Mouse (Mus musculus) stomach, embryonic 16.5 days (tissue): ENCODE data around the gene Tbl3. TPM values are rescaled to one million over a fixed set of nuclear protein-coding genes. Genes with fewer than 3 reads are reported as not detected.

ENCODE experiments used
- ATAC-seq: fragments of 200-750 bp; cut with Nextera tagmentation; 2 replicates; pipeline ENCODE4 v1.8.0; 2017; ENCODE audit warnings: moderate number of reproducible peaks, moderate TSS enrichment; ENCODE audit not compliant: insufficient read depth, low FRiP score
- H3K27ac ChIP-seq: fragments of 300-500 bp; sonication (generic); 2 replicates; pipeline ENCODE4 v1.5.1; 2014; ENCODE audit warnings: low read length
- H3K27me3 ChIP-seq: fragments of 300-500 bp; sonication (generic); 2 replicates; pipeline ENCODE4 v1.6.1; 2014; ENCODE audit warnings: low read length, control low read depth, mixed read lengths; ENCODE audit not compliant: control insufficient read depth, insufficient read depth
- H3K36me3 ChIP-seq: fragments of 300-500 bp; sonication (generic); 2 replicates; pipeline ENCODE4 v1.6.1; 2014; ENCODE audit warnings: low read length; ENCODE audit not compliant: control insufficient read depth, insufficient read depth
- H3K4me1 ChIP-seq: fragments of 300-500 bp; sonication (generic); 2 replicates; pipeline ENCODE4 v1.6.1; 2014; ENCODE audit warnings: low read length, control low read depth, mixed read lengths; ENCODE audit not compliant: control insufficient read depth, insufficient read depth
- H3K4me2 ChIP-seq: fragments of 300-500 bp; sonication (generic); 2 replicates; pipeline ENCODE4 v1.6.1; 2014; ENCODE audit warnings: low read depth, low read length, mixed read lengths
- H3K4me3 ChIP-seq: fragments of 300-500 bp; sonication (generic); replicated peaks from 2 replicates; pipeline ENCODE4 v1.5.1; 2014; ENCODE audit warnings: mild to moderate bottlenecking, low read length
- H3K9ac ChIP-seq: fragments of 300-500 bp; sonication (generic); 2 replicates; pipeline ENCODE4 v1.6.1; 2014; ENCODE audit warnings: low read length
- H3K9me3 ChIP-seq: fragments of 300-500 bp; sonication (generic); replicated peaks from 2 replicates; pipeline ENCODE4 v1.6.1; 2016; ENCODE audit warnings: low read length, control low read depth; ENCODE audit not compliant: control insufficient read depth
- WGBS: fragments of 180-500 bp; shearing (Covaris S2); extraction: QIAGEN DNeasy Blood & Tissue Kit; methylation state at CpG from one replicate; pipeline ENCODE4 v1.1.7; 2014; 5-methylcytosine and 5-hydroxymethylcytosine counted together
- polyA plus RNA-seq: library from polyadenylated mRNA; unstranded; fragments of >200 nt; fragmentation: Nextera tagmentation; extraction: Ambion mirVana; gene quantifications from 2 replicates; pipeline ENCODE4 v1.2.1, GENCODE M21; 2015

Gene Tbl3
- polyA plus RNA-seq, 1 experiment from 2014 or later = 63.6 TPM

GRCm38 (mm10) chr17:24739926-24740325 lies 32.5 kb upstream of the Tbl3 start:
- no peak overlapping the region for H3K27ac ChIP-seq
- H3K4me2 ChIP-seq = no peak overlapping the region
- H3K9ac ChIP-seq = no peak overlapping the region
- no peaks in the 10 kb centered on the region for H3K27me3 ChIP-seq
- no peak overlapping the region for H3K4me3 ChIP-seq
- peaks cover 14% of the 10 kb centered on the region for H3K4me1 ChIP-seq
- no peaks in the 10 kb centered on the region for H3K9me3 ChIP-seq
- 64% methylated on average over 8 of the region's 8 CpGs for WGBS
- 0 out of 2 replicates have a peak, but pooled peaks cover 3% of the 10 kb centered on the region for H3K36me3 ChIP-seq
- ATAC-seq = no peak

- Histone ChIP-seq H3K36me3 (0 out of 2 replicates have a peak, but pooled peaks cover 3% of the 10 kb centered on the region), H3K9ac (no peak overlapping the region), H3K4me2 (no peak overlapping the region), H3K27ac (no peak overlapping the region), H3K4me3 (no peak overlapping the region), H3K27me3 (no peaks in the 10 kb centered on the region), H3K4me1 (peaks cover 14% of the 10 kb centered on the region), H3K9me3 (no peaks in the 10 kb centered on the region)
- no peak for ATAC-seq
- WGBS = 69% methylated on average over 4 of the region's 4 CpGs
These were observed 30.8 kb upstream of the Tbl3 start for GRCm38 (mm10) chr17:24738238-24738637.

- Histone ChIP-seq H3K4me1 (peaks cover 14% of the 10 kb centered on the region), H3K27me3 (no peaks in the 10 kb centered on the region), H3K9me3 (no peaks in the 10 kb centered on the region), H3K36me3 (no peaks in the 10 kb centered on the region), H3K9ac (peak overlapping the region; percentile 73), H3K27ac (no peak overlapping the region), H3K4me2 (peak overlapping the region; percentile 69), H3K4me3 (peak overlapping the region; percentile 57)
- WGBS = 20% methylated on average over 8 of the region's 8 CpGs
- ATAC-seq = no peak
These were observed 29.8 kb upstream of the Tbl3 start for GRCm38 (mm10) chr17:24737135-24737810.

- Histone ChIP-seq H3K36me3 (no peaks in the 10 kb centered on the region), H3K27me3 (no peaks in the 10 kb centered on the region), H3K4me2 (peak within 1 kb of the TSS; percentile 69), H3K4me1 (peaks cover 14% of the 10 kb centered on the region), H3K27ac (peak within 1 kb of the TSS; percentile 59), H3K4me3 (peak within 1 kb of the TSS; percentile 57), H3K9me3 (no peaks in the 10 kb centered on the region), H3K9ac (peak within 1 kb of the TSS; percentile 73)
- ATAC-seq = peak; percentile 98
- under 1% methylated on average over 29 of the region's 29 CpGs for WGBS
These were observed 29.0 kb upstream of the Tbl3 start, which contains the start of gene Msrb1 for GRCm38 (mm10) chr17:24736330-24737051. Gene Msrb1, plus strand, starts transcription at chr17:24736642.

GRCm38 (mm10) chr17:24735446-24735845 lies 28.0 kb upstream of the Tbl3 start:
- Histone ChIP-seq H3K9ac (peak overlapping the region; percentile 54; the same call in 1 of the 2 replicates), H3K4me3 (no peak overlapping the region; the same call in 1 of the 2 replicates), H3K27ac (peak overlapping the region; percentile 59; the same call in 1 of the 2 replicates), H3K27me3 (no peaks in the 10 kb centered on the region), H3K4me1 (peaks cover 14% of the 10 kb centered on the region), H3K4me2 (peak overlapping the region; percentile 69; the same call in 1 of the 2 replicates), H3K9me3 (no peaks in the 10 kb centered on the region), H3K36me3 (no peaks in the 10 kb centered on the region)
- WGBS = 88% methylated on average over 7 of the region's 7 CpGs
- ATAC-seq = no peak

GRCm38 (mm10) chr17:24734513-24734912 lies 27.1 kb upstream of the Tbl3 start:
- no peaks in the 10 kb centered on the region for H3K27me3 ChIP-seq
- no peak overlapping the region for H3K4me2 ChIP-seq
- H3K4me3 ChIP-seq = no peak overlapping the region
- H3K4me1 ChIP-seq = peaks cover 14% of the 10 kb centered on the region
- H3K9ac ChIP-seq = no peak overlapping the region
- ATAC-seq = no peak
- H3K9me3 ChIP-seq = no peaks in the 10 kb centered on the region
- no peak overlapping the region for H3K27ac ChIP-seq
- no peaks in the 10 kb centered on the region for H3K36me3 ChIP-seq
- 62% methylated on average over 1 of the region's 1 CpGs for WGBS

GRCm38 (mm10) chr17:24733434-24734050 lies 26.1 kb upstream of the Tbl3 start:
- no peak overlapping the region for H3K27ac ChIP-seq
- 88% methylated on average over 21 of the region's 21 CpGs for WGBS
- no peak overlapping the region for H3K9ac ChIP-seq
- peaks cover 14% of the 10 kb centered on the region for H3K4me1 ChIP-seq
- H3K36me3 ChIP-seq = no peaks in the 10 kb centered on the region
- no peak overlapping the region for H3K4me3 ChIP-seq
- H3K27me3 ChIP-seq = no peaks in the 10 kb centered on the region
- H3K4me2 ChIP-seq = no peak overlapping the region
- ATAC-seq = no peak
- no peaks in the 10 kb centered on the region for H3K9me3 ChIP-seq

- Histone ChIP-seq H3K27ac (no peak overlapping the region), H3K9ac (peak overlapping the region; percentile 14; the same call in 1 of the 2 replicates), H3K9me3 (no peaks in the 10 kb centered on the region), H3K4me3 (no peak overlapping the region), H3K4me2 (no peak overlapping the region), H3K36me3 (no peaks in the 10 kb centered on the region), H3K4me1 (peaks cover 10% of the 10 kb centered on the region), H3K27me3 (no peaks in the 10 kb centered on the region; the same call in 1 of the 2 replicates)
- ATAC-seq = no peak
- whole genome bisulfite sequencing = 75% methylated on average over 12 of the region's 12 CpGs
These were observed 24.9 kb upstream of the Tbl3 start for GRCm38 (mm10) chr17:24732233-24732935.
